Mouse (Mus musculus) lung, adult 18-20 months (tissue): ENCODE results near the gene Riox2.
"Not testable (repeated sequence)": the region's sequence is repeated elsewhere in the genome, so short reads cannot be mapped to it uniquely, and the experiment has no call there.

Experiments
- DNase-seq, 2 experiments: peaks; one replicate each; pipeline ENCODE4 v3.0.0; 2022; ENCODE audit warnings: mixed read lengths in 2 of 2

The Riox2 gene

GRCm38 (mm10) chr16:59471637-59472278 lies at the start of gene Riox2:
Gene Riox2 (plus strand): TSS chr16:59471775.
- DNase-seq, result peak; percentile 75 to 79

- no peak for DNase-seq
These were observed 43.6 kb upstream of the Riox2 start for GRCm38 (mm10) chr16:59427960-59428359.

- no peak for DNase-seq
These were observed 38.4 kb upstream of the Riox2 start for GRCm38 (mm10) chr16:59433181-59433580.

- no peak for DNase-seq
These were observed 26.6 kb upstream of the Riox2 start for GRCm38 (mm10) chr16:59444880-59445559.

GRCm38 (mm10) chr16:59448181-59448580 lies 23.4 kb upstream of the Riox2 start:
- no peak for DNase-seq

GRCm38 (mm10) chr16:59449092-59449491 lies 22.5 kb upstream of the Riox2 start:
- DNase-seq, result no peak

- no peak for DNase-seq
These were observed 19.8 kb upstream of the Riox2 start for GRCm38 (mm10) chr16:59451813-59452212.

- not testable (repeated sequence) for DNase-seq
These were observed 12.2 kb upstream of the Riox2 start for GRCm38 (mm10) chr16:59459259-59459861.

- no peak for DNase-seq
These were observed 8.0 kb upstream of the Riox2 start for GRCm38 (mm10) chr16:59463567-59463966.

GRCm38 (mm10) chr16:59463973-59464372 lies 7.6 kb upstream of the Riox2 start:
- no peak for DNase-seq

- DNase-seq, result no peak
These were observed 1.7 kb upstream of the Riox2 start for GRCm38 (mm10) chr16:59469846-59470245.

GRCm38 (mm10) chr16:59472546-59472945 lies 971 bp downstream of the Riox2 start:
- DNase-seq, result no peak

GRCm38 (mm10) chr16:59474788-59475187 lies 3.2 kb downstream of the Riox2 start:
- DNase-seq, result peak; percentile 45 to 63

- DNase-seq, result no peak
These were observed 6.4 kb downstream of the Riox2 start for GRCm38 (mm10) chr16:59477955-59478354.

- DNase-seq, result no peak
These were observed 15.7 kb downstream of the Riox2 start for GRCm38 (mm10) chr16:59487239-59487638.

GRCm38 (mm10) chr16:59487975-59488548 lies 16.5 kb downstream of the Riox2 start:
- no peak for DNase-seq

- no peak for DNase-seq
These were observed 21.6 kb downstream of the Riox2 start for GRCm38 (mm10) chr16:59493199-59493598.

- DNase-seq, result no peak
These were observed 26.4 kb downstream of the Riox2 start for GRCm38 (mm10) chr16:59497947-59498346.

- no peak for DNase-seq
These were observed 27.6 kb downstream of the Riox2 start for GRCm38 (mm10) chr16:59499180-59499579.

- no peak for DNase-seq
These were observed 38.3 kb downstream of the Riox2 start for GRCm38 (mm10) chr16:59509830-59510229.

GRCm38 (mm10) chr16:59515169-59515568 lies 43.6 kb downstream of the Riox2 start:
- DNase-seq, result no peak

GRCm38 (mm10) chr16:59516965-59517364 lies 45.4 kb downstream of the Riox2 start:
- no peak for DNase-seq

GRCm38 (mm10) chr16:59517447-59518219 lies 46.1 kb downstream of the Riox2 start:
- DNase-seq, result no peak
